Mouse (Mus musculus) brain, adult 2 months (tissue): Measurements from ENCODE around the gene Nos2.

Source experiments
- DNase-seq: peaks from one replicate; pipeline ENCODE4 v3.0.0; 2011; ENCODE audit warnings: low read depth, low spot score

Gene Nos2

GRCm38 (mm10) chr11:78959367-78959766 lies 38.8 kb downstream of the Nos2 start:
- DNase-seq, result no peak

- DNase-seq, result peak; percentile 29
Measured at GRCm38 (mm10) chr11:78959841-78960520, 39.4 kb downstream of the Nos2 start.

- no peak for DNase-seq
Measured at GRCm38 (mm10) chr11:78961221-78961620, 40.6 kb downstream of the Nos2 start.

GRCm38 (mm10) chr11:78967371-78967770 lies 46.8 kb downstream of the Nos2 start:
- DNase-seq, result peak; percentile 63

GRCm38 (mm10) chr11:78968121-78968520 lies 47.5 kb downstream of the Nos2 start:
- DNase-seq, result no peak

GRCm38 (mm10) chr11:78971096-78971495 lies 50.5 kb downstream of the Nos2 start:
- DNase-seq, result no peak

- DNase-seq, result no peak
Measured at GRCm38 (mm10) chr11:78971746-78972145, 51.2 kb downstream of the Nos2 start.

GRCm38 (mm10) chr11:78972328-78972727 lies 51.7 kb downstream of the Nos2 start:
- no peak for DNase-seq

GRCm38 (mm10) chr11:78972811-78973351 lies 52.3 kb downstream of the Nos2 start:
- no peak for DNase-seq

GRCm38 (mm10) chr11:78973381-78974150 lies 53.0 kb downstream of the Nos2 start:
- peak; percentile 53 for DNase-seq

GRCm38 (mm10) chr11:78976731-78977510 lies 56.3 kb downstream of the Nos2 start:
- DNase-seq, result no peak

GRCm38 (mm10) chr11:78978176-78979019 lies 57.8 kb downstream of the Nos2 start:
- peak; percentile 56 for DNase-seq

GRCm38 (mm10) chr11:78980083-78980634 lies 59.6 kb downstream of the Nos2 start:
- DNase-seq, result no peak

GRCm38 (mm10) chr11:78982042-78982441 lies 61.5 kb downstream of the Nos2 start:
- no peak for DNase-seq

- peak; percentile 29 for DNase-seq
Measured at GRCm38 (mm10) chr11:78982513-78983291, 62.1 kb downstream of the Nos2 start.

GRCm38 (mm10) chr11:78983539-78983938 lies 63.0 kb downstream of the Nos2 start:
- no peak for DNase-seq

- peak; percentile 57 for DNase-seq
Measured at GRCm38 (mm10) chr11:78984483-78985177, 64.0 kb downstream of the Nos2 start, which contains the start of gene Lgals9. TSS of gene Lgals9 (minus strand) at chr11:78984946.

- DNase-seq, result no peak
Measured at GRCm38 (mm10) chr11:78985505-78985904, 64.9 kb downstream of the Nos2 start.

GRCm38 (mm10) chr11:78986311-78987002 lies 65.9 kb downstream of the Nos2 start:
- no peak for DNase-seq
